Mouse (Mus musculus) liver, adult 2 months (tissue): ENCODE data around the gene Stk4.

Source experiments
- CTCF ChIP-seq: fragments of 200-500 bp; IDR thresholded peaks from 2 replicates; pipeline ENCODE4 v1.5.1; 2011; ENCODE audit warnings: low read depth, low read length, control low read depth
- POLR2A ChIP-seq: fragments of 200-500 bp; IDR thresholded peaks from 2 replicates; pipeline ENCODE4 v1.6.1; 2011; ENCODE audit warnings: low read length, control low read depth; ENCODE audit not compliant: insufficient read depth; ENCODE audit errors: extremely low read depth

DNA sequence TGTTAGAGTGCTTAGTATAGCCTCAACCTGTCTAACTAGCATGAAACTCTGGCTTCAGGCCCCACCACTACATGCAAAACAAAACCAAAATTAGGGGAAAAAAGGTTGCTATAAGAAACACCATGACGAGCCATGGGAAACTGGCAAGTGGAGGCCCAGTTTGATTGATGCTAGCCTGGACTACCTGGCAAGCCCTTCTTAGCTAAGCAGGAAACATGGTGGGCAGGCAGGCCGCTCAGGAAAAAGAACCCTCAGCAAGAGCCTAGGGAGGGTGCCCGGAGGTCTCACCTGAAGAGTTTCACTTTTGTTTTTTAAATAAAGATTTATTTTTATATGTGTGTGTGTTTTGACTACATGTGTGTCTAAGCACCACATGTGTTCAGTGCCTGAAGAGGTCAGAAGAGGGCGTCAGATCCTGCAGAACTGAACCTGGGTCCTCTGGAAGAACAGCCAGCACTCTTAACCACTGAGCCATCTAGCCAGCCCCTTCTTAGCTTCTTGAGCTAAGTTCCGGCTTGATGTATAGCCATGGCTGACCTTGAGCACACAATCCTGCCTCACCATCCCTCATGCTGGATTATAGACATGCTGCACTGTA lies 53.1 kb downstream of the Stk4 start:
- TF ChIP-seq POLR2A (no peak), CTCF (no peak)
